Mouse (Mus musculus) liver, postnatal 0 days (tissue): ENCODE data around the gene Cdk13.

Experiments
- CTCF ChIP-seq: sonication (generic); IDR thresholded peaks from 2 replicates; pipeline ENCODE4 v1.5.1; 2016; ENCODE audit warnings: antibody characterized with exemption, low read depth
- EP300 ChIP-seq: IDR thresholded peaks from 2 replicates; pipeline ENCODE4 v1.6.1; 2016; ENCODE audit warnings: antibody characterized with exemption, low read depth, mild to moderate bottlenecking

- TF ChIP-seq CTCF = no peak
- TF ChIP-seq EP300 = no peak
Observed at GRCm38 (mm10) chr13:17695898-17696580, 108.9 kb downstream of the Cdk13 start.
